Mouse (Mus musculus) olfactory bulb, adult 2 months (tissue): ENCODE results near the gene Fam71e1.

Source experiments
- CTCF ChIP-seq: fragments of 200-500 bp; IDR thresholded peaks from 2 replicates; pipeline ENCODE4 v1.5.1; 2012; ENCODE audit warnings: low read depth, mild to moderate bottlenecking, low read length, moderate library complexity; ENCODE audit not compliant: insufficient read depth
- POLR2A ChIP-seq: fragments of 200-500 bp; IDR thresholded peaks from 2 replicates; pipeline ENCODE4 v1.6.1; 2012; ENCODE audit warnings: mild to moderate bottlenecking, low read depth, low read length, moderate library complexity; ENCODE audit not compliant: insufficient read depth

DNA sequence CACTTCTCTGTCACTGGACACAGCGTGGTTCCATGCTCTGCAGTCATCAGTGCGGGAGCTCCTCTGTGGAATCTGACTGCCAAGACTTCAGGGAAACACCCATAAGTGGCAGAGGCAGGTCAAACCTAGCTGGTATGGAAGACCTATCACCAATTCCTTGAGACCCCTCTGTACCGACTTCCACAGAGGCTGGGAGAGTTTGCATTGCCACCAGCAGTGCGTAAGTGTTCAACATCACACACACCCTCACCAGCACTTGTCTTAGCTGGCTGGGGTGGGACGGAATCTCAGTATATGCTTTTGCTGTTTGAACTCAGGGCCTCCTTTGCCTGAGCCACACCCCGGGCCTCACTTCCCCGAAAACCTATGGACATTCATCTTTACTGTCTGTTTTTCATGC, 8.4 kb upstream of the Fam71e1 start:
- TF ChIP-seq CTCF (no peak), POLR2A (no peak)
